ENCODE assay signal across 14 mouse cellular contexts in genomic region chr17:28824896-28825295, GRCm38 (mm10). TPM values are rescaled to one million over a fixed set of nuclear protein-coding genes. Genes with fewer than 3 reads are reported as not detected.
DNase-seq lines count a peak whose midpoint lies in the region; ATAC-seq lines count a peak whose summit lies in the region.
"Had no signal": no experiment of that assay in that cellular context is flagged by ENCODE, and none has a peak within 500 bp of the region (broad histone marks: within the 10 kb centered on the region; RNA-seq: fewer than 3 reads in every experiment).

No protein-coding gene starts in this region.

- no peaks in the 10 kb centered on the region for H3K27me3 ChIP-seq in heart, embryonic 14.5 days (ENCODE audit: control insufficient read depth, insufficient read depth, low read length)
- H3K27me3 ChIP-seq in stomach, embryonic 16.5 days (ENCODE audit: control insufficient read depth, insufficient read depth, low read length) = no peaks in the 10 kb centered on the region
- H3K27me3 ChIP-seq: hindbrain, embryonic 13.5 days; midbrain, embryonic 13.5 days had no signal

- DNase-seq in heart, postnatal 25 days (ENCODE audit: low spot score) = no peak
- peak; percentile 74 for DNase-seq in right cerebral cortex, adult 18-20 months
- no peak for DNase-seq in right cerebral cortex, postnatal 10 days (ENCODE audit: low spot score in 2 of 2)
- peak; percentile 57 to 87 for DNase-seq in left cerebral cortex, postnatal 25 days (ENCODE audit: low spot score in 2 of 2)
- DNase-seq in embryo, embryonic 10.5 days (ENCODE audit: low spot score) = no peak
- DNase-seq in gastrocnemius, adult 18-20 months (ENCODE audit: low spot score) = no peak
- DNase-seq: lung, postnatal 36 days had no signal

- WGBS in heart, embryonic 14.5 days = 67% methylated on average over 6 of the region's 6 CpGs
- WGBS in stomach, embryonic 16.5 days = 71% methylated on average over 6 of the region's 6 CpGs

- intact Hi-C loops in heart, postnatal 25 days (cut with DNase I) = no loop called here
- intact Hi-C loops in left cerebral cortex, postnatal 25 days (cut with DNase I) = no loop called here

- peaks cover 6 to 16% of the 10 kb centered on the region in 2 experiments for H3K4me1 ChIP-seq in heart, embryonic 14.5 days (ENCODE audit: control insufficient read depth in 2 of 2, insufficient read depth in 2 of 2, low read length in 2 of 2)
- no peaks in the 10 kb centered on the region for H3K4me1 ChIP-seq in stomach, embryonic 16.5 days (ENCODE audit: control insufficient read depth, insufficient read depth, low read length)
- H3K4me1 ChIP-seq: hindbrain, embryonic 13.5 days; midbrain, embryonic 13.5 days had no signal

- H3K27ac ChIP-seq in heart, embryonic 14.5 days (replicated peaks in 1 of 2; ENCODE audit: control insufficient read depth in 1 of 2, insufficient read depth in 1 of 2, low read depth in 2 of 2, low read length in 2 of 2) = peak overlapping the region; percentile 50 to 76
- 0 out of 2 replicates have a peak overlapping the region, but pooled peaks have one; percentile 11 for H3K27ac ChIP-seq in stomach, embryonic 16.5 days (ENCODE audit: low read length)
- H3K27ac ChIP-seq: hindbrain, embryonic 13.5 days; midbrain, embryonic 13.5 days had no signal

- H3K36me3 ChIP-seq in heart, embryonic 14.5 days (ENCODE audit: control insufficient read depth, insufficient read depth, low read length) = peaks cover 99% of the 10 kb centered on the region
- peaks cover 28% of the 10 kb centered on the region for H3K36me3 ChIP-seq in stomach, embryonic 16.5 days (ENCODE audit: control insufficient read depth, insufficient read depth, low read length)

- no peaks in the 10 kb centered on the region for H3K9me3 ChIP-seq in heart, embryonic 14.5 days (ENCODE audit: control insufficient read depth, low read length)
- no peaks in the 10 kb centered on the region for H3K9me3 ChIP-seq in stomach, embryonic 16.5 days (replicated peaks; ENCODE audit: control insufficient read depth, low read length)
- H3K9me3 ChIP-seq: hindbrain, embryonic 13.5 days; midbrain, embryonic 13.5 days had no signal

- H3K4me3 ChIP-seq in heart, embryonic 14.5 days (ENCODE audit: control insufficient read depth in 1 of 2, insufficient read depth in 1 of 2, low read depth in 1 of 2, low read length in 2 of 2) = no peak overlapping the region
- no peak overlapping the region for H3K4me3 ChIP-seq in stomach, embryonic 16.5 days (replicated peaks; ENCODE audit: low read length)
- H3K4me3 ChIP-seq: hindbrain, embryonic 13.5 days; midbrain, embryonic 13.5 days had no signal

- ATAC-seq in heart, embryonic 14.5 days (ENCODE audit: insufficient number of reproducible peaks, insufficient read depth, low FRiP score, low read depth) = no peak
- ATAC-seq in stomach, embryonic 16.5 days (ENCODE audit: insufficient read depth, low FRiP score) = no peak
- ATAC-seq: midbrain, embryonic 13.5 days had no signal

- peak overlapping the region; percentile 44; the same call in 1 of the 2 replicates for H3K9ac ChIP-seq in heart, embryonic 14.5 days (ENCODE audit: low read length)
- no peak overlapping the region for H3K9ac ChIP-seq in stomach, embryonic 16.5 days (ENCODE audit: low read length)
- H3K9ac ChIP-seq: hindbrain, embryonic 13.5 days; midbrain, embryonic 13.5 days had no signal

- no peak overlapping the region for H3K4me2 ChIP-seq in heart, embryonic 14.5 days (ENCODE audit: low read length)
- no peak overlapping the region for H3K4me2 ChIP-seq in stomach, embryonic 16.5 days (ENCODE audit: low read depth, low read length)
- H3K4me2 ChIP-seq: hindbrain, embryonic 13.5 days; midbrain, embryonic 13.5 days had no signal

RNA-seq across cellular contexts. Expression of gene Brpf3, which starts 24.0 kb away (rescaled TPM):
- 6.0 and 6.4 TPM in 2 replicates for polyA plus RNA-seq in heart, embryonic 14.5 days (2014; fragmentation: Nextera tagmentation; extraction: Ambion mirVana)
- total RNA-seq in heart, postnatal 25 days (2021) = 10 to 100 TPM; 12.4 to 16.2 TPM
- 10 to 100 TPM; 47.2 to 54.7 TPM for total RNA-seq in left cerebral cortex, postnatal 25 days (2021)
- polyA plus RNA-seq in stomach, embryonic 16.5 days (2015; fragmentation: Nextera tagmentation; extraction: Ambion mirVana) = 8.2 and 10.5 TPM in 2 replicates
- total RNA-seq in gastrocnemius, adult 18-20 months (2021) = 10 to 100 TPM; 15.2 to 15.6 TPM

RNA-seq across cellular contexts. Expression of gene Pnpla1, which starts 33.3 kb away (rescaled TPM):
- polyA plus RNA-seq in heart, embryonic 14.5 days (2014; fragmentation: Nextera tagmentation; extraction: Ambion mirVana) = 0.11 TPM in 1 of 2 replicates, not detected in the other
- not detected for total RNA-seq in heart, postnatal 25 days (2021)
- under 1 TPM; 0.46 to 0.57 TPM for total RNA-seq in left cerebral cortex, postnatal 25 days (2021)
- 1.2 and 3.0 TPM in 2 replicates for polyA plus RNA-seq in stomach, embryonic 16.5 days (2015; fragmentation: Nextera tagmentation; extraction: Ambion mirVana)
- under 1 TPM in 1 of 2 experiments, not detected in 1; 0.05 TPM for total RNA-seq in gastrocnemius, adult 18-20 months (2021)
- polyA plus RNA-seq: hindbrain, embryonic 13.5 days; kidney, embryonic 16.5 days; limb, embryonic 11.5 days; midbrain, embryonic 13.5 days; neural tube, embryonic 11.5 days had no signal

RNA-seq across cellular contexts. Expression of gene Mapk13, which starts 55.8 kb away (rescaled TPM):
- 1.7 and 2.5 TPM in 2 replicates for polyA plus RNA-seq in heart, embryonic 14.5 days (2014; fragmentation: Nextera tagmentation; extraction: Ambion mirVana)
- under 1 TPM; 0.17 to 0.18 TPM for total RNA-seq in heart, postnatal 25 days (2021)
- total RNA-seq in left cerebral cortex, postnatal 25 days (2021) = 1 to 10 TPM; 1.0 to 1.2 TPM
- 116 and 128 TPM in 2 replicates for polyA plus RNA-seq in stomach, embryonic 16.5 days (2015; fragmentation: Nextera tagmentation; extraction: Ambion mirVana)
- under 1 TPM in 1 of 2 experiments, not detected in 1; 0.31 TPM for total RNA-seq in gastrocnemius, adult 18-20 months (2021)

Comparison
In these comparisons a context has a peak if more than half of its experiments do, and no peak if none do; other contexts are left out.
1. DNase-seq: peak in right cerebral cortex, adult 18-20 months (single experiment) and left cerebral cortex, postnatal 25 days (2 of 2); none in heart, postnatal 25 days (single experiment), right cerebral cortex, postnatal 10 days (0 of 2), embryo, embryonic 10.5 days (single experiment) and gastrocnemius, adult 18-20 months (single experiment).